Comparison of ENCODE assay signal across 27 mouse cellular contexts in genomic region chr4:56718573-56719442, GRCm38 (mm10). TPM values are rescaled to one million over a fixed set of nuclear protein-coding genes. Genes with fewer than 3 reads are reported as not detected.
DNase-seq lines count a peak whose midpoint lies in the region; ATAC-seq and TF ChIP-seq lines count a peak whose summit lies in the region.
"Had no signal": no experiment of that assay in that cellular context is flagged by ENCODE, and none has a peak within 500 bp of the region (broad histone marks: within the 10 kb centered on the region; RNA-seq: fewer than 3 reads in every experiment).

No protein-coding gene starts in this region.

- no peaks in the 10 kb centered on the region for H3K36me3 ChIP-seq in heart, embryonic 12.5 days
- no peaks in the 10 kb centered on the region for H3K36me3 ChIP-seq in limb, embryonic 14.5 days (ENCODE audit: control insufficient read depth, insufficient read depth, low read length)
- H3K36me3 ChIP-seq in limb, embryonic 10.5 days, result no peaks in the 10 kb centered on the region
- H3K36me3 ChIP-seq: embryonic facial prominence, embryonic 10.5 days; forebrain, embryonic 12.5 days; hindbrain, embryonic 12.5 days; limb, embryonic 12.5 days; liver, embryonic 13.5 days; stomach, embryonic 15.5 days had no signal

- 32% methylated on average over 12 of the region's 12 CpGs for WGBS in heart, embryonic 12.5 days
- WGBS in limb, embryonic 14.5 days, result 48% methylated on average over 12 of the region's 12 CpGs
- WGBS in limb, embryonic 10.5 days, result 71% methylated on average over 12 of the region's 12 CpGs

- TF ChIP-seq POLR2A in limb, embryonic 14.5 days (IDR thresholded peaks at IDR 0.05; ENCODE audit: borderline replicate concordance, extremely low read depth, insufficient read depth, insufficient read length), result no peak
- no peak for TF ChIP-seq POLR2A in brain, embryonic 14.5 days (IDR thresholded peaks at IDR 0.05; ENCODE audit: borderline replicate concordance, extremely low read depth, insufficient read depth, insufficient read length, poor library complexity, severe bottlenecking)

- no peaks in the 10 kb centered on the region for H3K27me3 ChIP-seq in heart, embryonic 12.5 days (replicated peaks)
- H3K27me3 ChIP-seq in limb, embryonic 14.5 days (ENCODE audit: control insufficient read depth, insufficient read depth, low read length), result no peaks in the 10 kb centered on the region
- no peaks in the 10 kb centered on the region for H3K27me3 ChIP-seq in limb, embryonic 10.5 days (ENCODE audit: low read depth, poor library complexity, severe bottlenecking)
- H3K27me3 ChIP-seq: forebrain, embryonic 12.5 days; hindbrain, embryonic 12.5 days; limb, embryonic 12.5 days; liver, embryonic 13.5 days; stomach, embryonic 15.5 days had no signal

- H3K4me2 ChIP-seq in heart, embryonic 12.5 days, result peak overlapping the region; percentile 40
- H3K4me2 ChIP-seq in limb, embryonic 14.5 days (replicated peaks; ENCODE audit: low read depth, low read length, severe bottlenecking), result no peak overlapping the region
- H3K4me2 ChIP-seq: forebrain, embryonic 12.5 days; hindbrain, embryonic 12.5 days; limb, embryonic 12.5 days; liver, embryonic 13.5 days; stomach, embryonic 15.5 days had no signal

- no peak overlapping the region for H3K4me3 ChIP-seq in heart, embryonic 12.5 days
- no peak overlapping the region for H3K4me3 ChIP-seq in limb, embryonic 14.5 days (replicated peaks; ENCODE audit: low read length)
- no peak overlapping the region for H3K4me3 ChIP-seq in limb, embryonic 10.5 days
- H3K4me3 ChIP-seq: embryonic facial prominence, embryonic 10.5 days; forebrain, embryonic 12.5 days; hindbrain, embryonic 12.5 days; limb, embryonic 12.5 days; liver, embryonic 13.5 days; stomach, embryonic 15.5 days had no signal

- TF ChIP-seq CTCF in brain, embryonic 14.5 days (IDR thresholded peaks at IDR 0.05; ENCODE audit: borderline replicate concordance, extremely low read depth, insufficient read depth, insufficient read length), result no peak

- intact Hi-C loops in heart, postnatal 10 days (cut with DNase I), result no loop called here

- peak overlapping the region; percentile 89 for H3K27ac ChIP-seq in heart, embryonic 12.5 days (ENCODE audit: poor library complexity, severe bottlenecking)
- H3K27ac ChIP-seq in limb, embryonic 14.5 days (replicated peaks; ENCODE audit: low read depth, low read length), result no peak overlapping the region
- no peak overlapping the region for H3K27ac ChIP-seq in limb, embryonic 10.5 days
- H3K27ac ChIP-seq: embryonic facial prominence, embryonic 10.5 days; forebrain, embryonic 12.5 days; hindbrain, embryonic 12.5 days; limb, embryonic 12.5 days; liver, embryonic 13.5 days; stomach, embryonic 15.5 days had no signal

- no peaks in the 10 kb centered on the region for H3K9me3 ChIP-seq in heart, embryonic 12.5 days (replicated peaks)
- H3K9me3 ChIP-seq in limb, embryonic 14.5 days (ENCODE audit: control insufficient read depth, low read length), result no peaks in the 10 kb centered on the region
- H3K9me3 ChIP-seq in limb, embryonic 10.5 days (replicated peaks), result no peaks in the 10 kb centered on the region
- H3K9me3 ChIP-seq: embryonic facial prominence, embryonic 10.5 days; forebrain, embryonic 12.5 days; hindbrain, embryonic 12.5 days; limb, embryonic 12.5 days; liver, embryonic 13.5 days; stomach, embryonic 15.5 days had no signal

- H3K4me1 ChIP-seq in heart, embryonic 12.5 days (replicated peaks), result peaks cover 45% of the 10 kb centered on the region
- peaks cover 12% of the 10 kb centered on the region; the same call in 1 of the 2 replicates for H3K4me1 ChIP-seq in limb, embryonic 14.5 days (ENCODE audit: control insufficient read depth, insufficient read depth, low read length)
- H3K4me1 ChIP-seq in limb, embryonic 10.5 days, result no peaks in the 10 kb centered on the region
- H3K4me1 ChIP-seq: embryonic facial prominence, embryonic 10.5 days; forebrain, embryonic 12.5 days; hindbrain, embryonic 12.5 days; limb, embryonic 12.5 days; liver, embryonic 13.5 days; stomach, embryonic 15.5 days had no signal

- no peak for ATAC-seq in heart, embryonic 12.5 days (ENCODE audit: insufficient number of reproducible peaks, low FRiP score)
- ATAC-seq in limb, embryonic 14.5 days (ENCODE audit: low FRiP score, low read depth), result no peak
- ATAC-seq: lung, postnatal 0 days had no signal

- no peak for DNase-seq in heart, adult 9 months (ENCODE audit: low spot score in 2 of 2)
- DNase-seq in limb, embryonic 14.5 days (ENCODE audit: low spot score), result peak; percentile 32
- DNase-seq in limb, embryonic 10.5 days (ENCODE audit: low spot score), result no peak
- peak; percentile 25 for DNase-seq in brain, embryonic 14.5 days (ENCODE audit: low read depth)
- peak; percentile 33 to 41 for DNase-seq in heart, postnatal 10 days
- no peak for DNase-seq in gastrocnemius, postnatal 10 days
- DNase-seq: cerebellum, adult 9-10 months; gastrocnemius, postnatal 25 days; kidney, adult 18-20 months; liver, embryonic 13.5 days; retina, postnatal 1 day; thymus, adult 2 months had no signal

- no peak overlapping the region for H3K9ac ChIP-seq in heart, embryonic 12.5 days
- no peak overlapping the region for H3K9ac ChIP-seq in limb, embryonic 14.5 days (ENCODE audit: low read depth, low read length, severe bottlenecking)
- H3K9ac ChIP-seq: forebrain, embryonic 12.5 days; hindbrain, embryonic 12.5 days; limb, embryonic 12.5 days; liver, embryonic 13.5 days; stomach, embryonic 15.5 days had no signal

RNA-seq across cellular contexts. Expression of gene Gm26657, which starts 21.1 kb away (rescaled TPM):
- polyA plus RNA-seq in heart, embryonic 12.5 days (2016; fragmentation: Nextera tagmentation; extraction: Ambion mirVana), result not detected in 2 replicates
- not detected in 2 replicates for polyA plus RNA-seq in limb, embryonic 14.5 days (2012; rRNA removed)
- not detected in 2 replicates for polyA plus RNA-seq in limb, embryonic 14.5 days (2014; fragmentation: Nextera tagmentation; extraction: Ambion mirVana)
- 0.11 TPM in 1 of 2 replicates, not detected in the other for polyA plus RNA-seq in limb, embryonic 10.5 days (2016; fragmentation: Nextera tagmentation; extraction: Ambion mirVana)
- polyA plus RNA-seq in brain, embryonic 14.5 days (2012; rRNA removed), result not detected in 2 replicates
- not detected for total RNA-seq in heart, postnatal 10 days (2021)
- not detected for total RNA-seq in gastrocnemius, postnatal 10 days (2021)
- total RNA-seq: adrenal gland, adult 2 months; common myeloid progenitor, adult 5-6 weeks; gastrocnemius, postnatal 25 days; layer of hippocampus, postnatal 10 days; megakaryocyte progenitor cell, adult 5-6 weeks; monocyte, adult 5-6 weeks had no signal
- polyA plus RNA-seq: adrenal gland, adult 2 months; embryonic facial prominence, embryonic 10.5 days; forebrain, embryonic 12.5 days; hindbrain, embryonic 12.5 days; large intestine, adult 2 months; limb, embryonic 12.5 days; liver, embryonic 13.5 days; lung, postnatal 0 days; neural tube, embryonic 11.5 days; stomach, embryonic 15.5 days; thymus, adult 2 months; urinary bladder, adult 2 months had no signal

RNA-seq across cellular contexts. Expression of gene Actl7b, which starts 22.4 kb away (rescaled TPM):
- polyA plus RNA-seq in heart, embryonic 12.5 days (2016; fragmentation: Nextera tagmentation; extraction: Ambion mirVana), result not detected in 2 replicates
- 0.06 and 0.19 TPM in 2 replicates for polyA plus RNA-seq in limb, embryonic 14.5 days (2012; rRNA removed)
- not detected in 2 replicates for polyA plus RNA-seq in limb, embryonic 14.5 days (2014; fragmentation: Nextera tagmentation; extraction: Ambion mirVana)
- polyA plus RNA-seq in limb, embryonic 10.5 days (2016; fragmentation: Nextera tagmentation; extraction: Ambion mirVana), result not detected in 2 replicates
- 0.26 and 0.28 TPM in 2 replicates for polyA plus RNA-seq in brain, embryonic 14.5 days (2012; rRNA removed)
- not detected for total RNA-seq in heart, postnatal 10 days (2021)
- total RNA-seq in gastrocnemius, postnatal 10 days (2021), result not detected
- total RNA-seq: common myeloid progenitor, adult 5-6 weeks; gastrocnemius, postnatal 25 days had no signal
- polyA plus RNA-seq: adrenal gland, adult 2 months; embryonic facial prominence, embryonic 10.5 days; forebrain, embryonic 12.5 days; hindbrain, embryonic 12.5 days; large intestine, adult 2 months; liver, embryonic 13.5 days; neural tube, embryonic 11.5 days; stomach, embryonic 15.5 days; urinary bladder, adult 2 months had no signal

RNA-seq across cellular contexts. Expression of gene Actl7a, which starts 24.4 kb away (rescaled TPM):
- polyA plus RNA-seq in heart, embryonic 12.5 days (2016; fragmentation: Nextera tagmentation; extraction: Ambion mirVana), result not detected in 2 replicates
- polyA plus RNA-seq in limb, embryonic 14.5 days (2012; rRNA removed), result not detected in 2 replicates
- polyA plus RNA-seq in limb, embryonic 14.5 days (2014; fragmentation: Nextera tagmentation; extraction: Ambion mirVana), result 0.12 TPM in 1 of 2 replicates, not detected in the other
- not detected in 2 replicates for polyA plus RNA-seq in limb, embryonic 10.5 days (2016; fragmentation: Nextera tagmentation; extraction: Ambion mirVana)
- polyA plus RNA-seq in brain, embryonic 14.5 days (2012; rRNA removed), result not detected in 2 replicates
- total RNA-seq in heart, postnatal 10 days (2021), result not detected
- not detected for total RNA-seq in gastrocnemius, postnatal 10 days (2021)
- total RNA-seq: adrenal gland, adult 2 months; common myeloid progenitor, adult 5-6 weeks; gastrocnemius, postnatal 25 days; layer of hippocampus, postnatal 10 days; megakaryocyte progenitor cell, adult 5-6 weeks; monocyte, adult 5-6 weeks had no signal
- polyA plus RNA-seq: adrenal gland, adult 2 months; embryonic facial prominence, embryonic 10.5 days; forebrain, embryonic 12.5 days; hindbrain, embryonic 12.5 days; large intestine, adult 2 months; limb, embryonic 12.5 days; liver, embryonic 13.5 days; lung, postnatal 0 days; neural tube, embryonic 11.5 days; stomach, embryonic 15.5 days; urinary bladder, adult 2 months had no signal

Comparison
In these comparisons a context has a peak if more than half of its experiments do, and no peak if none do; other contexts are left out.
1. DNase-seq: peak in limb, embryonic 14.5 days (single experiment), brain, embryonic 14.5 days (single experiment) and heart, postnatal 10 days (2 of 2); none in heart, adult 9 months (0 of 2), limb, embryonic 10.5 days (single experiment) and gastrocnemius, postnatal 10 days (single experiment).